Mouse (Mus musculus): ENCODE data around the gene Wdr60.

DNA sequence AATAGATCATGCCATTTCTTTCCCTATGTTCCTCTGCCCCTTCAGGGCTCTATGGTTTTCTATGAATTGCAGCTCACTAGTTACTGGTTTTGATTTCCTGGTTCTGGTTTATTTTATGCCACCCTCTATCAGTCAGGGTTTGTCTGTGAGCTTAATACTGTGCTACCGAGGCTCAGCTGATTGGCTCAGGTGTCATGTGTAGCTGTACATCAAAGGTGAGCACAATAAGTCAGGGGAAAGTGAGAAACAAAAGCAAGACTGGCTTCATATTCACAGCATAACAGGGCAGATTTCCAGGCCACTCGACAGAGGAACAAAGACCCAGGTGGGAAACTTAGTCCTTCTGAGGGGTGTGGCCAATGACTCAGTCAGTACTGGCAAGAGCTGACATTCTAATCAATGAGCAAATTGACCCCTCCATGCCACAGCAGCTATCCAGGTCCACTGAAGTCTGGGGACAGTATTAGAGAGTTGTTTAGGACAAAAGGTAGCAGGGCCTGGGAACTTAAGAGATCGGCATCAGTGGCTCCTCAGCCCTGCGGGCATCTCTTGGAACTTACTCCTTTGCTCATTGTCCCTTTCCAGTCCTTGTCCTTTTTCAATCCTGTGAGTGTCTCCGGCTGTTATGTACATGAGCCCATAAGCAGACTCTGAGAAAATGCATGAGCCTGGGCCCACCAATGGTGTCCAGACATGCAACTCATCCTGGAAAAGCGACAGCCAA lies 79.4 kb downstream of the Wdr60 start:
- TF ChIP-seq MAX (IDR thresholded peaks at IDR 0.05; ENCODE audit: low read depth) (no peak), POLR2A (IDR thresholded peaks at IDR 0.05; ENCODE audit: insufficient read length, low read depth) (no peak), REST (IDR thresholded peaks at IDR 0.05; ENCODE audit: insufficient read depth, insufficient read length) (no peak)
